Mouse (Mus musculus): Measurements from ENCODE around the gene F5. TPM values are rescaled to one million over a fixed set of nuclear protein-coding genes. Genes with fewer than 3 reads are reported as not detected.
A peak's percentile ranks its signal among the peaks of the same experiment; 100 is the strongest.

F5 gene
- polyA plus RNA-seq, 1 experiment from 2014 or later = 0.27 TPM

- no peaks in the 10 kb centered on the region for H3K9me3 ChIP-seq (ENCODE audit: control insufficient read depth, low read length)
- H3K4me2 ChIP-seq (replicated peaks; ENCODE audit: low read depth, low read length) = no peak overlapping the region
- ATAC-seq (ENCODE audit: low FRiP score, low TSS enrichment) = no peak
- no peaks in the 10 kb centered on the region for H3K4me1 ChIP-seq (ENCODE audit: control insufficient read depth, insufficient read depth, low read length)
- no peaks in the 10 kb centered on the region for H3K36me3 ChIP-seq (ENCODE audit: control insufficient read depth, insufficient read depth, low read length)
- no peak overlapping the region for H3K4me3 ChIP-seq (ENCODE audit: low read length)
- 55% methylated on average over 7 of the region's 7 CpGs for WGBS
- no peak overlapping the region for H3K27ac ChIP-seq (ENCODE audit: low read depth, low read length)
- no peaks in the 10 kb centered on the region for H3K27me3 ChIP-seq (ENCODE audit: control insufficient read depth, insufficient read depth, low read length)
- H3K9ac ChIP-seq (ENCODE audit: low read depth, low read length) = no peak overlapping the region
These were observed 83.4 kb downstream of the F5 start for GRCm38 (mm10) chr1:164235078-164235477.

GRCm38 (mm10) chr1:164236078-164236477 lies 84.4 kb downstream of the F5 start:
- H3K4me1 ChIP-seq (ENCODE audit: control insufficient read depth, insufficient read depth, low read length) = no peaks in the 10 kb centered on the region
- H3K27me3 ChIP-seq (ENCODE audit: control insufficient read depth, insufficient read depth, low read length) = no peaks in the 10 kb centered on the region
- no peak overlapping the region for H3K4me2 ChIP-seq (replicated peaks; ENCODE audit: low read depth, low read length)
- no peak overlapping the region for H3K4me3 ChIP-seq (ENCODE audit: low read length)
- ATAC-seq (ENCODE audit: low FRiP score, low TSS enrichment) = no peak
- no peak overlapping the region for H3K27ac ChIP-seq (ENCODE audit: low read depth, low read length)
- H3K9ac ChIP-seq (ENCODE audit: low read depth, low read length) = no peak overlapping the region
- no peaks in the 10 kb centered on the region for H3K9me3 ChIP-seq (ENCODE audit: control insufficient read depth, low read length)
- WGBS = 55% methylated on average over 7 of the region's 7 CpGs
- H3K36me3 ChIP-seq (ENCODE audit: control insufficient read depth, insufficient read depth, low read length) = no peaks in the 10 kb centered on the region

- Histone ChIP-seq H3K4me3 (ENCODE audit: low read length) (no peak overlapping the region), H3K4me2 (replicated peaks; ENCODE audit: low read depth, low read length) (no peak overlapping the region), H3K36me3 (ENCODE audit: control insufficient read depth, insufficient read depth, low read length) (no peaks in the 10 kb centered on the region), H3K9me3 (ENCODE audit: control insufficient read depth, low read length) (no peaks in the 10 kb centered on the region), H3K9ac (ENCODE audit: low read depth, low read length) (no peak overlapping the region), H3K27ac (ENCODE audit: low read depth, low read length) (no peak overlapping the region), H3K27me3 (ENCODE audit: control insufficient read depth, insufficient read depth, low read length) (no peaks in the 10 kb centered on the region), H3K4me1 (ENCODE audit: control insufficient read depth, insufficient read depth, low read length) (no peaks in the 10 kb centered on the region)
- whole genome bisulfite sequencing = 76% methylated on average over 2 of the region's 2 CpGs
- ATAC-seq (ENCODE audit: low FRiP score, low TSS enrichment) = no peak
These were observed 89.9 kb downstream of the F5 start for GRCm38 (mm10) chr1:164241494-164241893.

GRCm38 (mm10) chr1:164242809-164243208 lies 91.2 kb downstream of the F5 start:
- Histone ChIP-seq H3K36me3 (ENCODE audit: control insufficient read depth, insufficient read depth, low read length) (no peaks in the 10 kb centered on the region), H3K27me3 (ENCODE audit: control insufficient read depth, insufficient read depth, low read length) (no peaks in the 10 kb centered on the region), H3K27ac (ENCODE audit: low read depth, low read length) (no peak overlapping the region), H3K4me2 (replicated peaks; ENCODE audit: low read depth, low read length) (no peak overlapping the region), H3K4me3 (ENCODE audit: low read length) (no peak overlapping the region), H3K9me3 (ENCODE audit: control insufficient read depth, low read length) (no peaks in the 10 kb centered on the region), H3K4me1 (ENCODE audit: control insufficient read depth, insufficient read depth, low read length) (no peaks in the 10 kb centered on the region), H3K9ac (ENCODE audit: low read depth, low read length) (no peak overlapping the region)
- ATAC-seq (ENCODE audit: low FRiP score, low TSS enrichment) = no peak
- WGBS = 70% methylated on average over 8 of the region's 8 CpGs

- Histone ChIP-seq H3K27ac (ENCODE audit: low read depth, low read length) (no peak overlapping the region; the same call in 1 of the 2 replicates), H3K27me3 (ENCODE audit: control insufficient read depth, insufficient read depth, low read length) (no peaks in the 10 kb centered on the region), H3K4me1 (ENCODE audit: control insufficient read depth, insufficient read depth, low read length) (peaks cover 7% of the 10 kb centered on the region), H3K9ac (ENCODE audit: low read depth, low read length) (peak overlapping the region; percentile 53; the same call in 1 of the 2 replicates), H3K36me3 (ENCODE audit: control insufficient read depth, insufficient read depth, low read length) (no peaks in the 10 kb centered on the region), H3K4me3 (ENCODE audit: low read length) (no peak overlapping the region), H3K9me3 (ENCODE audit: control insufficient read depth, low read length) (no peaks in the 10 kb centered on the region), H3K4me2 (replicated peaks; ENCODE audit: low read depth, low read length) (peak overlapping the region; percentile 45; the same call in 1 of the 2 replicates)
- WGBS = 42% methylated on average over 8 of the region's 8 CpGs
- ATAC-seq (ENCODE audit: low FRiP score, low TSS enrichment) = no peak
These were observed 95.8 kb downstream of the F5 start for GRCm38 (mm10) chr1:164247442-164247841.

- peak overlapping the region; percentile 52; the same call in 1 of the 2 replicates for H3K27ac ChIP-seq (ENCODE audit: low read depth, low read length)
- H3K36me3 ChIP-seq (ENCODE audit: control insufficient read depth, insufficient read depth, low read length) = no peaks in the 10 kb centered on the region
- no peak for ATAC-seq (ENCODE audit: low FRiP score, low TSS enrichment)
- peak overlapping the region; percentile 45 for H3K4me2 ChIP-seq (replicated peaks; ENCODE audit: low read depth, low read length)
- no peaks in the 10 kb centered on the region for H3K9me3 ChIP-seq (ENCODE audit: control insufficient read depth, low read length)
- H3K4me3 ChIP-seq (ENCODE audit: low read length) = peak overlapping the region; percentile 57
- WGBS = 11% methylated on average over 10 of the region's 10 CpGs
- no peaks in the 10 kb centered on the region for H3K27me3 ChIP-seq (ENCODE audit: control insufficient read depth, insufficient read depth, low read length)
- peak overlapping the region; percentile 53 for H3K9ac ChIP-seq (ENCODE audit: low read depth, low read length)
- H3K4me1 ChIP-seq (ENCODE audit: control insufficient read depth, insufficient read depth, low read length) = peaks cover 7% of the 10 kb centered on the region
These were observed 96.3 kb downstream of the F5 start for GRCm38 (mm10) chr1:164247971-164248370.

- under 1% methylated on average over 54 of the region's 79 CpGs for WGBS
- no peaks in the 10 kb centered on the region for H3K36me3 ChIP-seq (ENCODE audit: control insufficient read depth, insufficient read depth, low read length)
- H3K27me3 ChIP-seq (ENCODE audit: control insufficient read depth, insufficient read depth, low read length) = no peaks in the 10 kb centered on the region
- peak within 1 kb of the TSS; percentile 57 for H3K4me3 ChIP-seq (ENCODE audit: low read length)
- peak; percentile 97 for ATAC-seq (ENCODE audit: low FRiP score, low TSS enrichment)
- H3K4me1 ChIP-seq (ENCODE audit: control insufficient read depth, insufficient read depth, low read length) = peaks cover 7% of the 10 kb centered on the region
- peak within 1 kb of the TSS; percentile 69 for H3K9ac ChIP-seq (ENCODE audit: low read depth, low read length)
- peak within 1 kb of the TSS; percentile 76 for H3K4me2 ChIP-seq (replicated peaks; ENCODE audit: low read depth, low read length)
- peak within 1 kb of the TSS; percentile 52 for H3K27ac ChIP-seq (ENCODE audit: low read depth, low read length)
- no peaks in the 10 kb centered on the region for H3K9me3 ChIP-seq (ENCODE audit: control insufficient read depth, low read length)
These were observed 97.1 kb downstream of the F5 start, which contains the start of gene Slc19a2 for GRCm38 (mm10) chr1:164248465-164249331. Gene Slc19a2 (plus strand): TSS chr1:164249046.

GRCm38 (mm10) chr1:164249332-164249711 lies 97.7 kb downstream of the F5 start:
- WGBS = 1% methylated on average over 33 of the region's 33 CpGs
- no peaks in the 10 kb centered on the region for H3K36me3 ChIP-seq (ENCODE audit: control insufficient read depth, insufficient read depth, low read length)
- H3K9me3 ChIP-seq (ENCODE audit: control insufficient read depth, low read length) = no peaks in the 10 kb centered on the region
- peak overlapping the region; percentile 69 for H3K9ac ChIP-seq (ENCODE audit: low read depth, low read length)
- peak overlapping the region; percentile 57 for H3K4me3 ChIP-seq (ENCODE audit: low read length)
- ATAC-seq (ENCODE audit: low FRiP score, low TSS enrichment) = no peak
- H3K4me1 ChIP-seq (ENCODE audit: control insufficient read depth, insufficient read depth, low read length) = peaks cover 7% of the 10 kb centered on the region
- H3K27me3 ChIP-seq (ENCODE audit: control insufficient read depth, insufficient read depth, low read length) = no peaks in the 10 kb centered on the region
- peak overlapping the region; percentile 76 for H3K4me2 ChIP-seq (replicated peaks; ENCODE audit: low read depth, low read length)
- H3K27ac ChIP-seq (ENCODE audit: low read depth, low read length) = no peak overlapping the region; the same call in 1 of the 2 replicates
